Mouse (Mus musculus): Measurements from ENCODE around the gene Tepsin. TPM values are rescaled to one million over a fixed set of nuclear protein-coding genes. Genes with fewer than 3 reads are reported as not detected.
A peak's percentile ranks its signal among the peaks of the same experiment; 100 is the strongest.

Tepsin gene
- polyA plus RNA-seq, 1 experiment from 2014 or later = 13.5 TPM

- Histone ChIP-seq H3K9ac (no peak overlapping the region), H3K27ac (replicated peaks) (no peak overlapping the region), H3K36me3 (peaks cover 91% of the 10 kb centered on the region), H3K9me3 (no peaks in the 10 kb centered on the region), H3K4me3 (no peak overlapping the region), H3K4me2 (no peak overlapping the region), H3K27me3 (replicated peaks) (no peaks in the 10 kb centered on the region), H3K4me1 (peaks cover 4% of the 10 kb centered on the region)
- 86% methylated on average over 7 of the region's 7 CpGs for WGBS
- no peak for ATAC-seq (ENCODE audit: extremely low read depth, insufficient number of reproducible peaks, low FRiP score, low TSS enrichment)
Observed at GRCm38 (mm10) chr11:120129281-120129680, 30.8 kb upstream of the Tepsin start.

GRCm38 (mm10) chr11:120126845-120127244 lies 28.3 kb upstream of the Tepsin start:
- Histone ChIP-seq H3K9me3 (no peaks in the 10 kb centered on the region), H3K36me3 (peaks cover 91% of the 10 kb centered on the region), H3K27me3 (replicated peaks) (no peaks in the 10 kb centered on the region), H3K9ac (no peak overlapping the region), H3K4me3 (no peak overlapping the region), H3K27ac (replicated peaks) (no peak overlapping the region), H3K4me1 (no peaks in the 10 kb centered on the region), H3K4me2 (no peak overlapping the region)
- no peak for ATAC-seq (ENCODE audit: extremely low read depth, insufficient number of reproducible peaks, low FRiP score, low TSS enrichment)
- 86% methylated on average over 2 of the region's 2 CpGs for WGBS

- Histone ChIP-seq H3K36me3 (peaks cover 77% of the 10 kb centered on the region), H3K4me1 (peaks cover 20% of the 10 kb centered on the region), H3K9me3 (no peaks in the 10 kb centered on the region), H3K27me3 (replicated peaks) (no peaks in the 10 kb centered on the region), H3K4me2 (no peak overlapping the region), H3K27ac (replicated peaks) (no peak overlapping the region), H3K4me3 (no peak overlapping the region), H3K9ac (no peak overlapping the region)
- no peak for ATAC-seq (ENCODE audit: extremely low read depth, insufficient number of reproducible peaks, low FRiP score, low TSS enrichment)
- 80% methylated on average over 12 of the region's 12 CpGs for WGBS
Observed at GRCm38 (mm10) chr11:120122126-120122525, 23.6 kb upstream of the Tepsin start.

GRCm38 (mm10) chr11:120120642-120121420 lies 22.3 kb upstream of the Tepsin start:
- no peak for ATAC-seq (ENCODE audit: extremely low read depth, insufficient number of reproducible peaks, low FRiP score, low TSS enrichment)
- 80% methylated on average over 17 of the region's 17 CpGs for WGBS
- peak overlapping the region; percentile 50 for H3K9ac ChIP-seq

GRCm38 (mm10) chr11:120119936-120120541 lies 21.5 kb upstream of the Tepsin start:
- 57% methylated on average over 10 of the region's 10 CpGs for WGBS
- no peaks in the 10 kb centered on the region for H3K9me3 ChIP-seq
- peaks cover 20% of the 10 kb centered on the region for H3K4me1 ChIP-seq
- H3K4me3 ChIP-seq = no peak overlapping the region
- no peak overlapping the region for H3K4me2 ChIP-seq
- peaks cover 81% of the 10 kb centered on the region for H3K36me3 ChIP-seq
- peak overlapping the region; percentile 50 for H3K9ac ChIP-seq
- H3K27me3 ChIP-seq (replicated peaks) = no peaks in the 10 kb centered on the region
- H3K27ac ChIP-seq (replicated peaks) = peak overlapping the region; percentile 46
- no peak for ATAC-seq (ENCODE audit: extremely low read depth, insufficient number of reproducible peaks, low FRiP score, low TSS enrichment)

More at GRCm38 (mm10) chr11:120120642-120121420, 22.3 kb upstream of the Tepsin start:
- H3K36me3 ChIP-seq = peaks cover 78% of the 10 kb centered on the region
- H3K4me2 ChIP-seq = no peak overlapping the region
- H3K4me1 ChIP-seq = peaks cover 20% of the 10 kb centered on the region
- H3K9me3 ChIP-seq = no peaks in the 10 kb centered on the region
- H3K27ac ChIP-seq (replicated peaks) = peak overlapping the region; percentile 46; the same call in 1 of the 2 replicates
- H3K4me3 ChIP-seq = no peak overlapping the region
- H3K27me3 ChIP-seq (replicated peaks) = no peaks in the 10 kb centered on the region

- Histone ChIP-seq H3K9me3 (no peaks in the 10 kb centered on the region), H3K36me3 (peaks cover 80% of the 10 kb centered on the region), H3K27me3 (replicated peaks) (no peaks in the 10 kb centered on the region), H3K27ac (replicated peaks) (no peak overlapping the region), H3K4me2 (no peak overlapping the region), H3K4me3 (no peak overlapping the region), H3K4me1 (peaks cover 23% of the 10 kb centered on the region), H3K9ac (no peak overlapping the region)
- ATAC-seq (ENCODE audit: extremely low read depth, insufficient number of reproducible peaks, low FRiP score, low TSS enrichment) = no peak
- 89% methylated on average over 7 of the region's 7 CpGs for whole genome bisulfite sequencing
Observed at GRCm38 (mm10) chr11:120119108-120119507, 20.6 kb upstream of the Tepsin start.

GRCm38 (mm10) chr11:120117626-120118025 lies 19.1 kb upstream of the Tepsin start:
- 76% methylated on average over 2 of the region's 2 CpGs for WGBS

GRCm38 (mm10) chr11:120114488-120115215 lies 16.1 kb upstream of the Tepsin start:
- Histone ChIP-seq H3K4me3 (no peak overlapping the region), H3K9me3 (no peaks in the 10 kb centered on the region), H3K27ac (replicated peaks) (no peak overlapping the region), H3K4me2 (no peak overlapping the region), H3K4me1 (peaks cover 43% of the 10 kb centered on the region), H3K36me3 (peaks cover 62% of the 10 kb centered on the region), H3K27me3 (replicated peaks) (no peaks in the 10 kb centered on the region), H3K9ac (no peak overlapping the region)
- no peak for ATAC-seq (ENCODE audit: extremely low read depth, insufficient number of reproducible peaks, low FRiP score, low TSS enrichment)
- WGBS = 91% methylated on average over 21 of the region's 21 CpGs

More at GRCm38 (mm10) chr11:120117626-120118025, 19.1 kb upstream of the Tepsin start:
- H3K9me3 ChIP-seq = no peaks in the 10 kb centered on the region
- no peaks in the 10 kb centered on the region for H3K27me3 ChIP-seq (replicated peaks)
- no peak overlapping the region for H3K4me3 ChIP-seq
- ATAC-seq (ENCODE audit: extremely low read depth, insufficient number of reproducible peaks, low FRiP score, low TSS enrichment) = no peak
- H3K36me3 ChIP-seq = peaks cover 67% of the 10 kb centered on the region
- no peak overlapping the region for H3K9ac ChIP-seq
- peaks cover 38% of the 10 kb centered on the region for H3K4me1 ChIP-seq
- H3K27ac ChIP-seq (replicated peaks) = no peak overlapping the region
- H3K4me2 ChIP-seq = no peak overlapping the region

- peak; percentile 51; the same call in 1 of the 2 replicates for ATAC-seq (ENCODE audit: extremely low read depth, insufficient number of reproducible peaks, low FRiP score, low TSS enrichment)
- WGBS = 48% methylated on average over 4 of the region's 4 CpGs
Observed at GRCm38 (mm10) chr11:120112136-120112535, 13.6 kb upstream of the Tepsin start.

GRCm38 (mm10) chr11:120111033-120111432 lies 12.5 kb upstream of the Tepsin start:
- ATAC-seq (ENCODE audit: extremely low read depth, insufficient number of reproducible peaks, low FRiP score, low TSS enrichment) = no peak
- Histone ChIP-seq H3K4me2 (no peak overlapping the region), H3K4me3 (no peak overlapping the region), H3K9ac (0 out of 2 replicates have a peak overlapping the region, but pooled peaks have one; percentile 8), H3K9me3 (no peaks in the 10 kb centered on the region), H3K27me3 (replicated peaks) (no peaks in the 10 kb centered on the region), H3K36me3 (peaks cover 65% of the 10 kb centered on the region), H3K4me1 (peaks cover 39% of the 10 kb centered on the region), H3K27ac (replicated peaks) (peak overlapping the region; percentile 75; the same call in 1 of the 2 replicates)
- WGBS = 4% methylated on average over 2 of the region's 2 CpGs

More at GRCm38 (mm10) chr11:120112136-120112535, 13.6 kb upstream of the Tepsin start:
- H3K4me1 ChIP-seq = peaks cover 39% of the 10 kb centered on the region
- no peaks in the 10 kb centered on the region for H3K9me3 ChIP-seq
- peak overlapping the region; percentile 8; the same call in 1 of the 2 replicates for H3K9ac ChIP-seq
- H3K27ac ChIP-seq (replicated peaks) = peak overlapping the region; percentile 75
- H3K4me3 ChIP-seq = no peak overlapping the region
- H3K4me2 ChIP-seq = 0 out of 2 replicates have a peak overlapping the region, but pooled peaks have one; percentile 11
- no peaks in the 10 kb centered on the region for H3K27me3 ChIP-seq (replicated peaks)
- H3K36me3 ChIP-seq = peaks cover 65% of the 10 kb centered on the region

GRCm38 (mm10) chr11:120110554-120110953 lies 12.0 kb upstream of the Tepsin start:
- Histone ChIP-seq H3K27ac (replicated peaks) (no peak overlapping the region), H3K9me3 (no peaks in the 10 kb centered on the region), H3K4me3 (no peak overlapping the region), H3K36me3 (peaks cover 65% of the 10 kb centered on the region), H3K4me2 (no peak overlapping the region), H3K27me3 (replicated peaks) (no peaks in the 10 kb centered on the region), H3K9ac (0 out of 2 replicates have a peak overlapping the region, but pooled peaks have one; percentile 8), H3K4me1 (peaks cover 39% of the 10 kb centered on the region)
- ATAC-seq (ENCODE audit: extremely low read depth, insufficient number of reproducible peaks, low FRiP score, low TSS enrichment) = no peak
- 61% methylated on average over 7 of the region's 7 CpGs for WGBS
